Mouse (Mus musculus) thymus, adult 2 months (tissue): ENCODE results near the gene St6galnac3.

Source experiments
- CTCF ChIP-seq: fragments of 200-500 bp; IDR thresholded peaks from 2 replicates; pipeline ENCODE4 v1.5.1; 2012; ENCODE audit warnings: mild to moderate bottlenecking, control low read depth, low read length, moderate library complexity, borderline replicate concordance; ENCODE audit not compliant: control insufficient read depth, poor library complexity, insufficient read depth; ENCODE audit errors: extremely low read depth
- POLR2A ChIP-seq: fragments of 200-500 bp; IDR thresholded peaks from 2 replicates; pipeline ENCODE4 v1.6.1; 2012; ENCODE audit warnings: mild to moderate bottlenecking, low read length, control low read depth, moderate library complexity; ENCODE audit not compliant: control insufficient read depth, poor library complexity, insufficient read depth; ENCODE audit errors: extremely low read depth

DNA sequence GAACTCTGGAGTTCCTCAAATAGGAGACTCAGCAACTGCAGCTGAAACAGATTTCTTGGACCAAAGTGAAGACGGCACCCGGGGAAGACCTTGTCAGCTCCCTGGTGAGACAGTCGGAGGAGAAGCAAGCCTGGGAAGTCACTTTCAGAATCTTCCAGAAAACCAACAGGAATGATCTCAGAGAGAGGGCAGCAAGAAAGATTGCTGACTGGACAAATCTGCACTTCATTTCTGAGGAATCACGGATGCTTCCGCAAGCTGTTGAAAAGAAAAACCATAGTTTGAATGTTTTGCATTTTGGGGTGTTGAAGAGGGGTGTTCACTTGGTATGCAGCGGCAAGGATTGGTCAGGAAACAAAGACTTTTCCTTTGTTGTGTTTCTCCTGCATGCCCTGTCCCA is 24.4 kb upstream of the St6galnac3 start:
- no peak for TF ChIP-seq CTCF
- TF ChIP-seq POLR2A = no peak
